Mouse (Mus musculus) CH12.LX (cell line): ENCODE measurements around the gene Hhipl1.
A peak's percentile ranks its signal among the peaks of the same experiment; 100 is the strongest.

Source experiments
- CTCF ChIP-seq, 2 experiments: IDR thresholded peaks in 1 of 2; conservative IDR thresholded peaks in 1 of 2; 2 replicates each; pipeline ENCODE4 v1.5.1; 2011 to 2012; ENCODE audit warnings: low read depth in 2 of 2, low read length in 2 of 2, improper control_type of control experiment in 1 of 2, inconsistent platforms in 1 of 2, mild to moderate bottlenecking in 1 of 2, moderate library complexity in 1 of 2
- E2F4 ChIP-seq: IDR thresholded peaks from 2 replicates; pipeline ENCODE4 v1.6.1; 2011; ENCODE audit warnings: low read depth, low read length, improper control_type of control experiment; ENCODE audit not compliant: insufficient replicate concordance
- EP300 ChIP-seq: IDR thresholded peaks from 2 replicates; pipeline ENCODE4 v1.6.1; 2011; ENCODE audit warnings: low read length, improper control_type of control experiment
- ETS1 ChIP-seq: conservative IDR thresholded peaks from 2 replicates; pipeline ENCODE4 v1.6.1; 2012; ENCODE audit warnings: low read depth, mild to moderate bottlenecking, inconsistent platforms, low read length, improper control_type of control experiment, moderate library complexity
- KAT2A ChIP-seq: IDR thresholded peaks from 2 replicates; pipeline ENCODE4 v1.6.1; 2012; ENCODE audit warnings: low read length, improper control_type of control experiment, inconsistent platforms; ENCODE audit not compliant: insufficient replicate concordance
- MAZ ChIP-seq: IDR thresholded peaks from 2 replicates; pipeline ENCODE4 v1.6.1; 2012; ENCODE audit warnings: low read depth, mild to moderate bottlenecking, inconsistent platforms, low read length, improper control_type of control experiment, moderate library complexity
- NELFE ChIP-seq: IDR thresholded peaks from 2 replicates; pipeline ENCODE4 v1.6.1; 2011; ENCODE audit warnings: low read depth, low read length, improper control_type of control experiment
- NRF1 ChIP-seq: IDR thresholded peaks from 2 replicates; pipeline ENCODE4 v1.6.1; 2014; ENCODE audit warnings: low read depth, mild to moderate bottlenecking, inconsistent platforms, low read length, improper control_type of control experiment, moderate library complexity
- POLR2A ChIP-seq: IDR thresholded peaks from 2 replicates; pipeline ENCODE4 v1.6.1; 2011; ENCODE audit warnings: low read depth, mild to moderate bottlenecking, improper control_type of control experiment, low read length
- POLR2AphosphoS2 ChIP-seq: IDR thresholded peaks from 2 replicates; pipeline ENCODE4 v1.6.1; 2011; ENCODE audit warnings: low read depth, low read length, improper control_type of control experiment
- RCOR1 ChIP-seq: conservative IDR thresholded peaks from 2 replicates; pipeline ENCODE4 v1.6.1; 2012; ENCODE audit warnings: low read depth, mild to moderate bottlenecking, inconsistent platforms, low read length, improper control_type of control experiment
- SIN3A ChIP-seq: IDR thresholded peaks from 2 replicates; pipeline ENCODE4 v1.6.1; 2012; ENCODE audit warnings: low read length, improper control_type of control experiment, inconsistent platforms
- TCF12 ChIP-seq: IDR thresholded peaks from 2 replicates; pipeline ENCODE4 v1.6.1; 2014; ENCODE audit warnings: low read depth, mild to moderate bottlenecking, inconsistent platforms, low read length, improper control_type of control experiment

GRCm38 (mm10) chr12:108292419-108292818 lies 13.7 kb upstream of the Hhipl1 start:
- no peak for TF ChIP-seq CTCF (conservative IDR thresholded peaks at IDR 0.05 in 1 of 2, IDR thresholded peaks at IDR 0.05 in 1 of 2; ENCODE audit: low read depth in 2 of 2, low read length in 2 of 2)
- TF ChIP-seq POLR2A = 0 out of 2 replicates have a peak, but pooled peaks have one; percentile 27
- TF ChIP-seq TCF12 = no peak
- TF ChIP-seq RCOR1 = no peak
- no peak for TF ChIP-seq KAT2A
- no peak for TF ChIP-seq NRF1
- TF ChIP-seq E2F4 = no peak
- TF ChIP-seq SIN3A = no peak
- no peak for TF ChIP-seq NELFE
- no peak for TF ChIP-seq POLR2AphosphoS2
- no peak for TF ChIP-seq MAZ
- TF ChIP-seq ETS1 = no peak
- TF ChIP-seq EP300 = no peak
